Mouse (Mus musculus) megakaryocyte, embryonic 14.5 days (primary cell): Measurements from ENCODE around the gene Cacng2.

Source experiments
- FLI1 ChIP-seq: IDR thresholded peaks from 2 replicates; pipeline ENCODE4 v1.6.1; 2012; ENCODE audit warnings: low read length, inconsistent platforms, mixed read lengths
- GATA1 ChIP-seq: IDR thresholded peaks from 3 replicates; pipeline ENCODE4 v1.6.1; 2012; ENCODE audit warnings: mixed read lengths, low read length, inconsistent platforms, borderline replicate concordance

GRCm38 (mm10) chr15:77957625-77958024 is 162.2 kb downstream of the Cacng2 start:
- TF ChIP-seq GATA1 (no peak), FLI1 (no peak)
